Mouse (Mus musculus) left cerebral cortex, adult 8-10 months (tissue): ENCODE results near the gene Gtf2a1l. TPM values are rescaled to one million over a fixed set of nuclear protein-coding genes. Genes with fewer than 3 reads are reported as not detected.

Experiments
- total RNA-seq, 4 experiments: library from RNA; stranded (reverse); gene quantifications; 2 replicates each; pipeline ENCODE4 v1.2.4; 2022

The Gtf2a1l gene
- total RNA-seq, 4 experiments from 2014 or later, result 0.55 to 0.79 (median 0.74) TPM; not detected in 1

Other genes with a start within 250 kb of the Gtf2a1l start
- 10 to 100 TPM; 16.3 to 18.8 (median 17.6) TPM for gene Foxn2, start 227.9 kb upstream of the Gtf2a1l start, total RNA-seq
- gene Ppp1r21, start 138.5 kb upstream of the Gtf2a1l start, total RNA-seq, result 10 to 100 TPM; 78.4 to 85.9 (median 82.3) TPM
- gene Ston1, start 71.0 kb upstream of the Gtf2a1l start, total RNA-seq, result 10 to 100 TPM in 2 of 4 experiments, 1 to 10 TPM in 2; 5.9 to 14.1 (median 9.1) TPM
- under 1 TPM; 0.13 to 0.94 (median 0.46) TPM for gene Lhcgr, start 123.3 kb downstream of the Gtf2a1l start, total RNA-seq